Mouse (Mus musculus): ENCODE results near the gene Ten1. TPM values are rescaled to one million over a fixed set of nuclear protein-coding genes. Genes with fewer than 3 reads are reported as not detected.
A peak's percentile ranks its signal among the peaks of the same experiment; 100 is the strongest.

Gene Ten1
- polyA plus RNA-seq, 1 experiment from 2014 or later, result 74.8 TPM

- Histone ChIP-seq H3K27ac (no peak overlapping the region), H3K4me2 (no peak overlapping the region), H3K9ac (no peak overlapping the region), H3K36me3 (peaks cover 39% of the 10 kb centered on the region), H3K27me3 (replicated peaks) (no peaks in the 10 kb centered on the region), H3K9me3 (no peaks in the 10 kb centered on the region), H3K4me1 (no peaks in the 10 kb centered on the region), H3K4me3 (replicated peaks) (no peak overlapping the region)
- WGBS, result 88% methylated on average over 22 of the region's 22 CpGs
- no peak for ATAC-seq (ENCODE audit: insufficient read depth, low FRiP score, low read depth)
These were observed 23.7 kb upstream of the Ten1 start for GRCm38 (mm10) chr11:116174775-116175448.

- H3K27ac ChIP-seq, result no peak overlapping the region
- peaks cover 49% of the 10 kb centered on the region for H3K36me3 ChIP-seq
- H3K4me2 ChIP-seq, result no peak overlapping the region
- H3K9me3 ChIP-seq, result no peaks in the 10 kb centered on the region
- H3K27me3 ChIP-seq (replicated peaks), result no peaks in the 10 kb centered on the region
- no peaks in the 10 kb centered on the region for H3K4me1 ChIP-seq
- H3K9ac ChIP-seq, result no peak overlapping the region
- ATAC-seq (ENCODE audit: insufficient read depth, low FRiP score, low read depth), result no peak
- H3K4me3 ChIP-seq (replicated peaks), result no peak overlapping the region
- 76% methylated on average over 7 of the region's 7 CpGs for WGBS
These were observed 22.6 kb upstream of the Ten1 start for GRCm38 (mm10) chr11:116176010-116176409.

- Histone ChIP-seq H3K27ac (no peak overlapping the region), H3K4me1 (no peaks in the 10 kb centered on the region), H3K4me3 (replicated peaks) (no peak overlapping the region), H3K4me2 (no peak overlapping the region), H3K9ac (no peak overlapping the region), H3K9me3 (no peaks in the 10 kb centered on the region), H3K36me3 (peaks cover 36% of the 10 kb centered on the region), H3K27me3 (replicated peaks) (no peaks in the 10 kb centered on the region)
- ATAC-seq (ENCODE audit: insufficient read depth, low FRiP score, low read depth), result no peak
- 84% methylated on average over 20 of the region's 20 CpGs for WGBS
These were observed 20.1 kb upstream of the Ten1 start for GRCm38 (mm10) chr11:116178411-116179121.

- Histone ChIP-seq H3K27me3 (replicated peaks) (no peaks in the 10 kb centered on the region), H3K4me1 (no peaks in the 10 kb centered on the region), H3K4me2 (no peak overlapping the region), H3K4me3 (replicated peaks) (no peak overlapping the region), H3K9ac (no peak overlapping the region), H3K27ac (no peak overlapping the region), H3K36me3 (peaks cover 12% of the 10 kb centered on the region; the same call in 1 of the 2 replicates), H3K9me3 (no peaks in the 10 kb centered on the region)
- WGBS, result 80% methylated on average over 3 of the region's 3 CpGs
- ATAC-seq (ENCODE audit: insufficient read depth, low FRiP score, low read depth), result no peak
These were observed 12.8 kb upstream of the Ten1 start for GRCm38 (mm10) chr11:116185836-116186235.

DNA sequence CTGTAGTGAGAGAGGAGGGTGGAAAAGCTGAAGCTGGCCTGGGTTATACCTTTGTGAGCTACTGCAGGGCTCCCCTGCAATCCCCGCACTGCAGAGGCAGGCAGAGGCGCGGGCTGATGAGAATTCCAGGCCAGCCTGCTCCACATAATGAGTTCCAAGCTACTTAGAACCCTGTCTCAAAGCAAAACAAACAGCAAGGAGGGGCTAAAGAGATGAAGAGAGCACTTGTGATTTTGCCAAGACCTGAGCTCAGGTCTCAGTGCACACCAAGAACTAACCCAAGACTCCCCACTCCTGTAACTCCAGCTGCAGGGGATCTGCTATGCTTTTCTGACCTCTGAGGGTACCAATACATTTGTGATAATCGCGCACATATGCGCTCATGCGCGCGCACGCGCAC is 12.3 kb upstream of the Ten1 start:
- no peak for ATAC-seq (ENCODE audit: insufficient read depth, low FRiP score, low read depth)
- Histone ChIP-seq H3K36me3 (peaks cover 15% of the 10 kb centered on the region; the same call in 1 of the 2 replicates), H3K4me1 (no peaks in the 10 kb centered on the region), H3K4me3 (replicated peaks) (no peak overlapping the region), H3K9me3 (no peaks in the 10 kb centered on the region), H3K9ac (no peak overlapping the region), H3K27ac (no peak overlapping the region), H3K27me3 (replicated peaks) (no peaks in the 10 kb centered on the region), H3K4me2 (no peak overlapping the region)
- 90% methylated on average over 11 of the region's 11 CpGs for WGBS

- no peak for ATAC-seq (ENCODE audit: insufficient read depth, low FRiP score, low read depth)
- Histone ChIP-seq H3K4me2 (no peak overlapping the region), H3K36me3 (peaks cover 15% of the 10 kb centered on the region; the same call in 1 of the 2 replicates), H3K4me3 (replicated peaks) (no peak overlapping the region), H3K4me1 (no peaks in the 10 kb centered on the region), H3K9me3 (no peaks in the 10 kb centered on the region), H3K9ac (no peak overlapping the region), H3K27ac (no peak overlapping the region), H3K27me3 (replicated peaks) (no peaks in the 10 kb centered on the region)
- WGBS, result 62% methylated on average over 11 of the region's 11 CpGs
These were observed 11.3 kb upstream of the Ten1 start for GRCm38 (mm10) chr11:116187226-116187930.

GRCm38 (mm10) chr11:116194619-116195018 is 4.0 kb upstream of the Ten1 start:
- Histone ChIP-seq H3K9ac (no peak overlapping the region), H3K4me3 (replicated peaks) (no peak overlapping the region), H3K4me2 (0 out of 2 replicates have a peak overlapping the region, but pooled peaks have one; percentile 19), H3K4me1 (peaks cover 3% of the 10 kb centered on the region; the same call in 1 of the 2 replicates), H3K27me3 (replicated peaks) (no peaks in the 10 kb centered on the region), H3K27ac (no peak overlapping the region), H3K36me3 (peaks cover 10% of the 10 kb centered on the region; the same call in 1 of the 2 replicates), H3K9me3 (no peaks in the 10 kb centered on the region)
- WGBS, result 85% methylated on average over 8 of the region's 8 CpGs
- ATAC-seq (ENCODE audit: insufficient read depth, low FRiP score, low read depth), result no peak

GRCm38 (mm10) chr11:116195252-116195651 is 3.4 kb upstream of the Ten1 start:
- peaks cover 10% of the 10 kb centered on the region; the same call in 1 of the 2 replicates for H3K36me3 ChIP-seq
- H3K4me3 ChIP-seq (replicated peaks), result no peak overlapping the region
- H3K27ac ChIP-seq, result peak overlapping the region; percentile 23; the same call in 1 of the 2 replicates
- H3K9me3 ChIP-seq, result no peaks in the 10 kb centered on the region
- 0 out of 2 replicates have a peak overlapping the region, but pooled peaks have one; percentile 19 for H3K4me2 ChIP-seq
- ATAC-seq (ENCODE audit: insufficient read depth, low FRiP score, low read depth), result no peak
- no peaks in the 10 kb centered on the region for H3K27me3 ChIP-seq (replicated peaks)
- no peak overlapping the region for H3K9ac ChIP-seq
- 60% methylated on average over 5 of the region's 5 CpGs for WGBS
- peaks cover 3% of the 10 kb centered on the region; the same call in 1 of the 2 replicates for H3K4me1 ChIP-seq

GRCm38 (mm10) chr11:116196336-116196735 is 2.3 kb upstream of the Ten1 start:
- peaks cover 6% of the 10 kb centered on the region; the same call in 1 of the 2 replicates for H3K36me3 ChIP-seq
- H3K4me2 ChIP-seq, result no peak overlapping the region
- no peaks in the 10 kb centered on the region for H3K9me3 ChIP-seq
- no peak overlapping the region for H3K27ac ChIP-seq
- WGBS, result 85% methylated on average over 3 of the region's 3 CpGs
- peaks cover 3% of the 10 kb centered on the region; the same call in 1 of the 2 replicates for H3K4me1 ChIP-seq
- H3K27me3 ChIP-seq (replicated peaks), result no peaks in the 10 kb centered on the region
- H3K9ac ChIP-seq, result no peak overlapping the region
- ATAC-seq (ENCODE audit: insufficient read depth, low FRiP score, low read depth), result no peak
- no peak overlapping the region for H3K4me3 ChIP-seq (replicated peaks)

DNA sequence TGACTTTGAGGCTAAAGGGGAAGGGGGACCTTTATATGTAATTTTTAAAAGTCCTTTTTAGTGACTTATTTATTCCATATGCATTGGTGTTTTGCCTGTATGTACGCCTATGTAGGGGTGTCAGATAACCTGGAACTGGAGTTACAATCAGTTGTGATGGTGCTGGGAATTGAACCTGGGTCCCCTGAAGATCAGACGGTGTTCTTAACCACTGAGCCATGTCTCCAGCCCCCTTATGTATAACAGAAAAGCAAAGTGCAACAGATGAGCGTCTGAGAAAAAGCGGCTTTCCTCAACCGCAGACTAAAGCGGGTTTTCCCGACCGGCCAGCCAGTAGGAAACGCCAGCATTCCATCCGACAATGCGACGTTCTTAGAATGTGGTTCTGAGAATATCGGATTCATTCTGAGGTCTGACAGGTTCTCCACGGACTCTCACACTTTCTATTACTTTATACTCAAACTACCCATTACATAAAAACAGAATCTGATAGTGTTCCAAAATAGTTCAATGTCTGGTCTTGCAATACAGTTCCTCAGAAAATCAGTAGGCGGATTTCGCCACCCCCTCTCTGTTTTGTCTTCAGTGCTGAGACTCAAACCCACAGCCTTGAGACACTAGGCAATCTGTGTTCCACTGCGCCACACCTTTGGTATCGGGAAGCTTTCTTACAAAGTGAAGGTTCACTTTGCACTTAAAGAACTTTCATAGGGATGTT is 1.6 kb upstream of the Ten1 start:
- H3K27me3 ChIP-seq (replicated peaks), result no peaks in the 10 kb centered on the region
- H3K4me1 ChIP-seq, result peaks cover 3% of the 10 kb centered on the region; the same call in 1 of the 2 replicates
- H3K9me3 ChIP-seq, result no peaks in the 10 kb centered on the region
- WGBS, result 95% methylated on average over 18 of the region's 18 CpGs
- no peak overlapping the region for H3K9ac ChIP-seq
- H3K27ac ChIP-seq, result no peak overlapping the region
- no peak for ATAC-seq (ENCODE audit: insufficient read depth, low FRiP score, low read depth)
- no peak overlapping the region for H3K4me3 ChIP-seq (replicated peaks)
- peak overlapping the region; percentile 67; the same call in 1 of the 2 replicates for H3K4me2 ChIP-seq
- peaks cover 6% of the 10 kb centered on the region; the same call in 1 of the 2 replicates for H3K36me3 ChIP-seq

GRCm38 (mm10) chr11:116197584-116197906 is 1.1 kb upstream of the Ten1 start:
- no peak overlapping the region for H3K9ac ChIP-seq
- H3K36me3 ChIP-seq, result peaks cover 6% of the 10 kb centered on the region; the same call in 1 of the 2 replicates
- H3K9me3 ChIP-seq, result no peaks in the 10 kb centered on the region
- WGBS, result 84% methylated on average over 6 of the region's 6 CpGs
- ATAC-seq (ENCODE audit: insufficient read depth, low FRiP score, low read depth), result no peak
- H3K27ac ChIP-seq, result no peak overlapping the region
- H3K4me1 ChIP-seq, result peaks cover 3% of the 10 kb centered on the region; the same call in 1 of the 2 replicates
- H3K4me2 ChIP-seq, result peak overlapping the region; percentile 67; the same call in 1 of the 2 replicates
- H3K27me3 ChIP-seq (replicated peaks), result no peaks in the 10 kb centered on the region
- 0 out of 2 replicates have a peak overlapping the region, but pooled peaks have one; percentile 12 for H3K4me3 ChIP-seq (replicated peaks)
